Mouse (Mus musculus) kidney, embryonic 14.5 days (tissue): ENCODE results near the gene Clec4a4. TPM values are rescaled to one million over a fixed set of nuclear protein-coding genes. Genes with fewer than 3 reads are reported as not detected.
"Not testable (repeated sequence)": the region's sequence is repeated elsewhere in the genome, so short reads cannot be mapped to it uniquely, and the experiment has no call there.

Source experiments
- ATAC-seq: fragments of 200-750 bp; cut with Nextera tagmentation; 2 replicates; pipeline ENCODE4 v1.8.0; 2017; ENCODE audit warnings: moderate number of reproducible peaks, mild to moderate bottlenecking, moderate TSS enrichment, moderate library complexity; ENCODE audit not compliant: low FRiP score, low TSS enrichment
- H3K27ac ChIP-seq: fragments of 300-500 bp; sonication (generic); 2 replicates; pipeline ENCODE4 v1.5.1; 2014; ENCODE audit warnings: low read depth, mild to moderate bottlenecking, low read length, moderate library complexity, mixed read lengths
- H3K27me3 ChIP-seq: fragments of 300-500 bp; sonication (generic); 2 replicates; pipeline ENCODE4 v1.6.1; 2014; ENCODE audit warnings: mild to moderate bottlenecking, low read length; ENCODE audit not compliant: control insufficient read depth, insufficient read depth
- H3K36me3 ChIP-seq: fragments of 300-500 bp; sonication (generic); 2 replicates; pipeline ENCODE4 v1.6.1; 2014; ENCODE audit warnings: low read length, mixed read lengths; ENCODE audit not compliant: control insufficient read depth, insufficient read depth
- H3K4me1 ChIP-seq: fragments of 300-500 bp; sonication (generic); 2 replicates; pipeline ENCODE4 v1.6.1; 2014; ENCODE audit warnings: low read length, mixed read lengths; ENCODE audit not compliant: control insufficient read depth, insufficient read depth
- H3K4me2 ChIP-seq: fragments of 300-500 bp; sonication (generic); replicated peaks from 2 replicates; pipeline ENCODE4 v1.6.1; 2014; ENCODE audit warnings: low read depth, mild to moderate bottlenecking, low read length
- H3K4me3 ChIP-seq: fragments of 300-500 bp; sonication (generic); 2 replicates; pipeline ENCODE4 v1.5.1; 2014; ENCODE audit warnings: mild to moderate bottlenecking, low read length
- H3K9ac ChIP-seq: fragments of 300-500 bp; sonication (generic); 2 replicates; pipeline ENCODE4 v1.6.1; 2014; ENCODE audit warnings: low read depth, mild to moderate bottlenecking, low read length, moderate library complexity
- H3K9me3 ChIP-seq: fragments of 300-500 bp; sonication (generic); 2 replicates; pipeline ENCODE4 v1.6.1; 2016; ENCODE audit warnings: low read length; ENCODE audit not compliant: control insufficient read depth
- WGBS: fragments of 180-500 bp; shearing (Covaris S2); extraction: QIAGEN DNeasy Blood & Tissue Kit; methylation state at CpG from one replicate; pipeline ENCODE4 v1.1.7; 2014; 5-methylcytosine and 5-hydroxymethylcytosine counted together
- polyA plus RNA-seq: library from polyadenylated mRNA; unstranded; fragments of >200 nt; fragmentation: Nextera tagmentation; extraction: Ambion mirVana; gene quantifications from 2 replicates; pipeline ENCODE4 v1.2.1, GENCODE M21; 2014

The Clec4a4 gene
- not detected in 2 replicates for polyA plus RNA-seq

DNA sequence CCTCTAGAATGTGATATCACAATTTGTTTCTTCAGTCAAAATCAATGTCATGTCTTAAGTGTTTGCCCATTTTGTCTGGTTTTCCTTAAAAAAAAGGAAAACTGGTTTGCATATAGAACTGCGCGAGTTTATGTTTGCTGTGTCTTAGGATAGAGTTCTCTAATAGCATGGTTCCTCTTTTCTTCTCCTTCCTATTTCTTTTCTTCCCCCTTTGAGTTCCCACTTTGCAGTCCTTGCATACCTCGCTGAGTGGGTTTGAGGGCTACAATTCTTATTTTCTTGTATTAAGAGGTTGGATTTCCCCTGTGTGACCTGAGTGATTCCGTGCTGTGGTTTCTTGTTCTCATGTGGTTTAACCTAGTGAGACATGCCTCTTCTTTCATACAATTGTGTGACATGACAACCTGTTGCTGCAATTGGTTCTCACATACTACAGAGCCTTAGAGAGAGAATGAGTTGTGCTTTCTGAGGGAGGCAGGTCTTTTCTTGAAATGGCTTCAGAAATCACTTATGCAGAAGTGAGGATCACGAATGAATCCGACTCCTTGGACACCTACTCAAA lies at the start of gene Clec4a4:
TSS of gene Clec4a4 (plus strand) at position 492 of the 562 bp plus-strand sequence.
- H3K27ac ChIP-seq = no peak within 1 kb of the TSS
- no peak within 1 kb of the TSS for H3K4me2 ChIP-seq
- H3K4me1 ChIP-seq = no peaks in the 10 kb centered on the region
- no peaks in the 10 kb centered on the region for H3K27me3 ChIP-seq
- no peak within 1 kb of the TSS for H3K4me3 ChIP-seq
- H3K9me3 ChIP-seq = peaks cover 3% of the 10 kb centered on the region; the same call in 1 of the 2 replicates
- no peak for ATAC-seq
- WGBS = 89% methylated on average over 6 of the region's 6 CpGs
- no peak within 1 kb of the TSS for H3K9ac ChIP-seq
- no peaks in the 10 kb centered on the region for H3K36me3 ChIP-seq

DNA sequence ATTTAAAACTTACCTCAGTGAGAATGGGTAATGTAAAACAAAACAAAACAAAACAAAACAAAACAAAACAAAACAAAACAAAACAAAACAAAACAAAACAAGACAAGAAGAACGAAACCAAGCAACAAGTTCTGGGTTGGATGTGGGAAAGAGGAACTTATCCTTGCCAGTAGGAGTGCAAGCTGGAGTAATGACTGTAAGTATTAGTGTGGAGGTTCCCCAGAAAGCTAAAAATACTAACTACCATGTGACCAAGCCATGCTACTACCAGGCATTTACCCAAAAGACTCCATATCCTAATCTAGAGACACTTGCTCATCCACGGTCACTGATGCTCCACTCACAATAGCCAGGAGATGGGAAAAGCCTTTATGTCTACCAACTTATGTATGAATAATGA lies 43.4 kb upstream of the Clec4a4 start:
- Histone ChIP-seq H3K4me3 (no peak overlapping the region), H3K27ac (no peak overlapping the region), H3K36me3 (no peaks in the 10 kb centered on the region), H3K27me3 (no peaks in the 10 kb centered on the region), H3K4me1 (no peaks in the 10 kb centered on the region), H3K4me2 (no peak overlapping the region), H3K9ac (no peak overlapping the region), H3K9me3 (no peaks in the 10 kb centered on the region)
- WGBS = 93% methylated on average over 2 of the region's 2 CpGs
- no peak for ATAC-seq

DNA sequence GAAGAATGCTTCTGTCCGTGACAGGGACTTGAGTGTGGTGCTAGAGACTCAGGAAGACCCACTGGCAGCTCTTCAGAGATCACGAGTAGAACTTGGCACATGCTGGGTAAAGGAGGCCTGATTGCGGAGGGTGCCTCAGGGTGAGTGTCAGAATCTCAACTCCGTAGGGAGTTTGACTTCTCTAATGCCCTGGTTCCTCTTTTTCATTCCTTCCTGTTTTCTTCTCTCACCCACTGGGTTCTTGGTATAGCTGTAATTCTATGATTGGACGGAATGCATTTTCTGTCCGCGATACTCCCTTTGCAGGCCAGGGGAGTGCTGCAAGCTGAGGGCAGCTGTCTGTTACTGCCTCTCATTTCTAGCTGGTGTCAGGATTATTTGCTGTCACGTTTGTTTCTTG lies 37.8 kb upstream of the Clec4a4 start, which contains the start of gene Clec4a3:
TSS of gene Clec4a3 (plus strand) at position 115 of the 400 bp plus-strand sequence.
- Histone ChIP-seq H3K27ac (no peak within 1 kb of the TSS), H3K36me3 (no peaks in the 10 kb centered on the region), H3K4me1 (no peaks in the 10 kb centered on the region), H3K9ac (no peak within 1 kb of the TSS), H3K4me2 (no peak within 1 kb of the TSS), H3K9me3 (no peaks in the 10 kb centered on the region), H3K4me3 (no peak within 1 kb of the TSS), H3K27me3 (no peaks in the 10 kb centered on the region)
- WGBS = 87% methylated on average over 8 of the region's 8 CpGs
- no peak for ATAC-seq

DNA sequence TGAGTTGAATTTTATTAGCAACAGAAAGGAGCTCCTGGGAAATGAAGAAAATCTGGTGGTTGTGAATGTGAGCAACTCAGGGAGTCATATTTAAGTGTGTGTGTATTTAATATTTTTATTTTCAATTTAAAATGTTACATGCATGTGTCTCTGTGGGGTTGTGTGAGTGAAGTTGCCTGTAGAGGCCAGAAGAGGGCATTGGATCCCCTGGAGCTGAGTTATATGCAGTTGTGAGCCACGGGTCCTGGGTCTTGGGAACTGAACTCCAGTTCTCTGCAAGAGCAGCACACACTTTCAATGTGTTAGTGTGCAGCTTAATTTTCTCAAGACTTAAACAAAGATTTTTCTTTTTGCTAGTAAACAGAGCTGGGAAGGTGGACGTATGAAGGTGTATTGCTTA lies 25.6 kb upstream of the Clec4a4 start:
- Histone ChIP-seq H3K27ac (no peak overlapping the region), H3K27me3 (no peaks in the 10 kb centered on the region), H3K4me2 (no peak overlapping the region), H3K9me3 (peaks cover 2% of the 10 kb centered on the region; the same call in 1 of the 2 replicates), H3K4me1 (no peaks in the 10 kb centered on the region), H3K9ac (no peak overlapping the region), H3K4me3 (no peak overlapping the region), H3K36me3 (no peaks in the 10 kb centered on the region)
- WGBS = 92% methylated on average over 2 of the region's 2 CpGs
- ATAC-seq = no peak

DNA sequence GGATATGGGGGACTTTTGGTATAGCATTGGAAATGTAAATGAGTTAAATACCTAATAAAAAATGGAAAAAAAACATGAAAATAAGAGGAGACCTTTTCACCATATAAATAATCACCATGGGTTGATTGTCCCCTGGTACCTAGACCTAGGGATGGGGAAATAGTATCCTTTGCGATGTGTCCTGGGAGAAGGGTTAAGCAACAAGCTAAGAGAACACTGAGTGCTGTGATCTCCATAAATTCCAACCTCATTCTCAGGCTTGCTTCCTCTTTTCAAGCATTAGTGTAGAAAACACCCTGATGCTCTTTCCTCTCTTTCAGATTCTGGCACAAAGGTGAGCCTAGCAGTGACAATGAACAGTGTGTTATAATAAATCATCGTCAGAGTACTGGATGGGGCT lies 21.1 kb upstream of the Clec4a4 start:
- Histone ChIP-seq H3K4me3 (no peak overlapping the region), H3K4me2 (no peak overlapping the region), H3K27me3 (no peaks in the 10 kb centered on the region), H3K27ac (no peak overlapping the region), H3K4me1 (no peaks in the 10 kb centered on the region), H3K36me3 (no peaks in the 10 kb centered on the region), H3K9me3 (no peaks in the 10 kb centered on the region), H3K9ac (no peak overlapping the region)
- WGBS = 88% methylated on average over 2 of the region's 2 CpGs
- ATAC-seq = no peak

DNA sequence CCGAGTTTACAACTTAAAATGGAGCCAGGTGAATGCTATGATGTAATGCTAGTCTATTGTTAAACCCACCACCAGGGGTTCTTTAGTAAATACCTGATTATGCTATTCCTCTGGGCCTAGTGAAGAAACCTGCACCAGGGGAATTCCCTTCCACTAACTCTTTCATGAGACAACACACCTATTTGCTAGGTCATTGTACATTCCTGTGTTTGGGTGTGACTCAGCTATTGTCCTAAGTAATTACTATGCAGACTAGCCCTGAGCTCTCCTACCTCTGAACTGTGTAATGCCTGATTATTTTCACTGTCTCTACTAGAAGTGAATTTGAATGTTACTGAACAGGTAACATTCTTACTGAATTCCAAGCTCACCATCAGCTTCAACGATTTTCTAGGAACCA lies 14.5 kb downstream of the Clec4a4 start:
- H3K27ac ChIP-seq, H3K36me3 ChIP-seq, H3K4me1 ChIP-seq, H3K9ac ChIP-seq, H3K4me2 ChIP-seq, H3K27me3 ChIP-seq, H3K4me3 ChIP-seq, ATAC-seq, H3K9me3 ChIP-seq: not testable (repeated sequence)
- 82% methylated on average over 2 of the region's 2 CpGs for WGBS

DNA sequence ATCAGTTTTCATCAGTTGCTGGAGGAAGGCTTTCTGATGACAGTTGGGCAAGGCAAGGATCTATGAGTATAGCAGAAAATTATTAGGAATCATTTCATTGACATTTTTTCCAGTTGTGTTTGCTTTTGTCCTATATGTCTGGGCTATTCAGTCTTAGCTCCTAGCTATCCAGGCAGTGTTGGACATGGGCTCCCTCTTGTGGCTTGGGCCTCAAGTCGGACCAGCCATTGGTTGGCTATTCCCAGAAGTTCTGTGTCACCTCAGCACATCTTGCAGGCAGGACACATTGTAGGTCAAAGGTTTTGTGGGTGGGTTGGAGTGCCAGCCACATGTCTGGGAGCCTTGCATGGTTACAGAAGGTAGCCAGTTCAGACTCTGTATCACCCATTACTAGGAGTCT lies 15.4 kb downstream of the Clec4a4 start:
- H3K4me2 ChIP-seq = no peak overlapping the region
- WGBS = 78% methylated on average over 1 of the region's 1 CpGs
- no peak overlapping the region for H3K9ac ChIP-seq
- no peaks in the 10 kb centered on the region for H3K36me3 ChIP-seq
- H3K4me1 ChIP-seq = no peaks in the 10 kb centered on the region
- ATAC-seq = no peak
- H3K27ac ChIP-seq = no peak overlapping the region
- no peaks in the 10 kb centered on the region for H3K9me3 ChIP-seq
- H3K27me3 ChIP-seq = no peaks in the 10 kb centered on the region
- no peak overlapping the region for H3K4me3 ChIP-seq

DNA sequence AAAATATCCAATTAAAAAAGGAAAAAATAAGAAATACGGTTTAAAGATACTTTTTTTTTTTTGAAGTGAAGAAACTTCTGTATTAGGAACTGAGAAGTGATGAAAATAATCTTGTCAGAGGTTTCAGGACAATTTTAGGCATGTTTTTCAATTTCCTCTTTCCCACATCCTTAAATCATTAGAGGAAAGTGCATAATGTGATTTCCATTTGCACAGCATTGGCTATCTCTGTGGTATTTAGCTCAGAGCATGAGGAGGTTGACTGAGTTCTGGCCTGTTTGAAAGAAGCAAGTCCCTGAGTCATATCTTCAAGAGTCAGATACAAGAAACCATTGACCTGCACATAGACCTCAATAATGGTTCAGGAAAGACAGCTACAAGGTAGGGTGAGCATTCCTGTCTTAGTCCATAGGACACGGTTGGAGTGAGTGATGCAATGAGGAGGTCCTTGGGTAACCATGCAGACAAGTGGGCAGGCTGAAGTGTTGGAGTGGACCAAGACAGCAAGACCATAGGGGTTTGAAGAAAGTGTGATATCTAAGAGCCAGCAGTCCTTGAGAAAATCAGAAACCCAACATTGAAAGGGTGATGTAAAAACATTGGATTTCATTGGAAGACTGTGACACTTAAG lies 59.7 kb downstream of the Clec4a4 start, which contains the start of gene Clec4b1:
TSS of gene Clec4b1 (plus strand) at position 221 of the 631 bp plus-strand sequence.
- H3K4me3 ChIP-seq = no peak within 1 kb of the TSS
- H3K4me1 ChIP-seq = no peaks in the 10 kb centered on the region
- H3K9me3 ChIP-seq = no peaks in the 10 kb centered on the region
- 89% methylated on average over 2 of the region's 2 CpGs for WGBS
- no peak for ATAC-seq
- H3K27ac ChIP-seq = no peak within 1 kb of the TSS
- H3K4me2 ChIP-seq = no peak within 1 kb of the TSS
- H3K27me3 ChIP-seq = no peaks in the 10 kb centered on the region
- no peak within 1 kb of the TSS for H3K9ac ChIP-seq
- no peaks in the 10 kb centered on the region for H3K36me3 ChIP-seq
